Mouse (Mus musculus) midbrain, embryonic 15.5 days (tissue): Measurements from ENCODE around the gene Zbtb45. TPM values are rescaled to one million over a fixed set of nuclear protein-coding genes. Genes with fewer than 3 reads are reported as not detected.

ENCODE experiments used
- ATAC-seq: fragments of 200-750 bp; cut with Nextera tagmentation; replicated peaks from 2 replicates; pipeline ENCODE4 v1.8.0; 2017; ENCODE audit warnings: moderate TSS enrichment
- H3K27ac ChIP-seq: fragments of 300-500 bp; sonication (generic); 2 replicates; pipeline ENCODE4 v1.5.1; 2015; ENCODE audit warnings: mild to moderate bottlenecking, inconsistent platforms
- H3K27me3 ChIP-seq: fragments of 300-500 bp; sonication (generic); replicated peaks from 2 replicates; pipeline ENCODE4 v1.6.1; 2015; ENCODE audit warnings: inconsistent platforms
- H3K36me3 ChIP-seq: fragments of 300-500 bp; sonication (generic); replicated peaks from 2 replicates; pipeline ENCODE4 v1.6.1; 2015; ENCODE audit warnings: inconsistent platforms
- H3K4me1 ChIP-seq: fragments of 300-500 bp; sonication (generic); 2 replicates; pipeline ENCODE4 v1.6.1; 2015; ENCODE audit warnings: inconsistent platforms
- H3K4me2 ChIP-seq: fragments of 300-500 bp; sonication (generic); 2 replicates; pipeline ENCODE4 v1.6.1; 2015; ENCODE audit warnings: inconsistent platforms, mild to moderate bottlenecking, moderate library complexity
- H3K4me3 ChIP-seq: fragments of 300-500 bp; sonication (generic); 2 replicates; pipeline ENCODE4 v1.5.1; 2015; ENCODE audit warnings: mild to moderate bottlenecking, inconsistent platforms
- H3K9ac ChIP-seq: fragments of 300-500 bp; sonication (generic); 2 replicates; pipeline ENCODE4 v1.6.1; 2015; ENCODE audit warnings: mild to moderate bottlenecking, inconsistent platforms
- H3K9me3 ChIP-seq: fragments of 300-500 bp; sonication (generic); 2 replicates; pipeline ENCODE4 v1.6.1; 2016; ENCODE audit warnings: inconsistent platforms
- WGBS: fragments of 180-500 bp; shearing (Covaris S2); methylation state at CpG from one replicate; pipeline ENCODE4 v1.1.7; 2015; ENCODE audit warnings: mixed read lengths; 5-methylcytosine and 5-hydroxymethylcytosine counted together
- polyA plus RNA-seq: library from polyadenylated mRNA; unstranded; fragments of >200 nt; fragmentation: Nextera tagmentation; extraction: Ambion mirVana; gene quantifications from 2 replicates; pipeline ENCODE4 v1.2.1, GENCODE M21; 2015

Gene Zbtb45
- polyA plus RNA-seq: 45.9 and 46.7 TPM in 2 replicates

- H3K4me2 ChIP-seq: peak within 1 kb of the TSS; percentile 79
- WGBS: 10% methylated on average over 26 of the region's 26 CpGs
These were observed at the start of gene Zbtb45 for GRCm38 (mm10) chr7:13010005-13010908. TSS of gene Zbtb45 (minus strand) at chr7:13010034.

GRCm38 (mm10) chr7:13059536-13059935 lies 49.7 kb upstream of the Zbtb45 start:
- no peak overlapping the region for H3K27ac ChIP-seq
- no peak overlapping the region for H3K4me2 ChIP-seq
- no peak for ATAC-seq
- H3K9me3 ChIP-seq: no peaks in the 10 kb centered on the region
- H3K27me3 ChIP-seq: no peaks in the 10 kb centered on the region
- WGBS: 88% methylated on average over 9 of the region's 9 CpGs
- no peak overlapping the region for H3K9ac ChIP-seq
- no peaks in the 10 kb centered on the region for H3K36me3 ChIP-seq
- H3K4me3 ChIP-seq: no peak overlapping the region
- H3K4me1 ChIP-seq: no peaks in the 10 kb centered on the region

More at GRCm38 (mm10) chr7:13010005-13010908, at the start of gene Zbtb45:
- Histone ChIP-seq H3K27ac (peak within 1 kb of the TSS; percentile 91), H3K4me1 (peaks cover 26% of the 10 kb centered on the region), H3K9ac (peak within 1 kb of the TSS; percentile 65), H3K27me3 (no peaks in the 10 kb centered on the region), H3K4me3 (peak within 1 kb of the TSS; percentile 63), H3K9me3 (no peaks in the 10 kb centered on the region), H3K36me3 (peaks cover 3% of the 10 kb centered on the region; the same call in 1 of the 2 replicates)
- ATAC-seq: no peak

DNA sequence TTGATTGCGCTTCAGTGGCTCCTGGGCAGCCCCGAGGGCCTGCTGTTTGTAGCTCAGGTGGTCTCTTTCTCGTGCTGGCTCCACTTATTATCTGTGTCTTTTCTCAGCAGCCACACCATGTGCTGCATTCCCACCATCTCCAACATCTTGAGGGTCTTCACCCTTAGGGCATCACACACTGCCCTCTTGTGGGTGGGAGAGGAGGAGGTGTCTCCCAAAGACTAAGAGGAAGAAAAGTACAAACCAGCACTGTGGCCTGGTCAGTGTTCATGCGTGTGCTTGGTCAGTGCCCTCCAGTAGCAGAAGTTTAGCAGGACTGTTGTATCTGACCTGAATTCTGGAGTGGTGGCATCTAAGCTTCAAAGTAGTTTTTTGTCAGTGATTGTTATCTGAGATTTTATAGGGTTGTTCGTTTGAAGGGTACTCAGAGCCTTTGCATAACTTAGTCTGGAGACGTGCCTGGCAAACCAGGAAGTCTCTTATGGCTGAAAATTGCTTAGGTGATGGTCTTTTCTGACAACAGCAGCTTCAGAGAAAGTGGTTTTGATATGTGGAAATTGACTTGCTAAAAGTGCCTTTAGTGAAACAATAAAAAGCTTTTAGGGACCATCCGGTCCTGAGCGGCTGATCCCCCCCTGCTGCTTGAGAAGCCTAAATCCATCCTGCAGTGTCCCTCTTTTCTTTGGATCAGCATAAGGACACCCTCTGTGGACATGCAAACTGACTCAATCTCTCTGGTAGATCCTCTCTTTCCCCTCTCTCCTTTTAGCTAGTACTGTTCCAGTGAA lies 47.3 kb upstream of the Zbtb45 start:
- ATAC-seq: no peak
- 50% methylated on average over 8 of the region's 8 CpGs for WGBS
- Histone ChIP-seq H3K9ac (no peak overlapping the region), H3K36me3 (no peaks in the 10 kb centered on the region), H3K9me3 (no peaks in the 10 kb centered on the region), H3K27me3 (no peaks in the 10 kb centered on the region), H3K27ac (no peak overlapping the region), H3K4me1 (peaks cover 7% of the 10 kb centered on the region), H3K4me3 (no peak overlapping the region), H3K4me2 (no peak overlapping the region)

GRCm38 (mm10) chr7:13054287-13055010 lies 44.6 kb upstream of the Zbtb45 start, which contains the start of gene Mzf1:
TSS of gene Mzf1 (minus strand) at chr7:13054764.
- Histone ChIP-seq H3K4me3 (peak within 1 kb of the TSS; percentile 73), H3K36me3 (no peaks in the 10 kb centered on the region), H3K4me1 (peaks cover 7% of the 10 kb centered on the region), H3K9ac (peak within 1 kb of the TSS; percentile 62), H3K4me2 (peak within 1 kb of the TSS; percentile 48), H3K27ac (peak within 1 kb of the TSS; percentile 97), H3K27me3 (no peaks in the 10 kb centered on the region), H3K9me3 (no peaks in the 10 kb centered on the region)
- under 1% methylated on average over 41 of the region's 41 CpGs for WGBS
- ATAC-seq: peak; percentile 97

DNA sequence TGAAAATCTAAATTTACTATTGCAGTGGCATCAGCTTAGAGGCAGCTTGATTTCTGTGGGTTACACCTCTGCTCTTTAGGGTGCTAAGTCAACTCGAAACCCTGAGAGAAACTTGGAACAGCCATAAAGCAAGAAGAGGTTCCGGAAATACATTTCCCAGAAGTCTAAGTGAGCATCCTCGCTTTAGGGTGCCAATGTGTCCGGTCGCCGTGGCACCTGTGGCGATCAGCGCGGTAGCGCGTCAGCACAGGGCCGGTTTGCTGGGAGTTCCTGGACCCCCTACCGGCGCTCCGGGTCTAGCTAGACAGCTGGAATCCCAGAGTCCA lies 44.1 kb upstream of the Zbtb45 start:
- ATAC-seq: no peak
- Histone ChIP-seq H3K4me1 (peaks cover 7% of the 10 kb centered on the region), H3K36me3 (no peaks in the 10 kb centered on the region), H3K27me3 (no peaks in the 10 kb centered on the region), H3K9me3 (no peaks in the 10 kb centered on the region), H3K9ac (peak overlapping the region; percentile 62), H3K4me2 (peak overlapping the region; percentile 48), H3K27ac (peak overlapping the region; percentile 97), H3K4me3 (peak overlapping the region; percentile 73)
- under 1% methylated on average over 15 of the region's 15 CpGs for WGBS

- Histone ChIP-seq H3K27ac (peak overlapping the region; percentile 97), H3K4me1 (peaks cover 7% of the 10 kb centered on the region), H3K4me3 (peak overlapping the region; percentile 73), H3K27me3 (no peaks in the 10 kb centered on the region), H3K36me3 (no peaks in the 10 kb centered on the region), H3K4me2 (peak overlapping the region; percentile 48), H3K9ac (peak overlapping the region; percentile 62; the same call in 1 of the 2 replicates), H3K9me3 (no peaks in the 10 kb centered on the region)
- no peak for ATAC-seq
- 92% methylated on average over 2 of the region's 2 CpGs for WGBS
These were observed 43.7 kb upstream of the Zbtb45 start for GRCm38 (mm10) chr7:13053501-13053900.

GRCm38 (mm10) chr7:13053001-13053400 lies 43.2 kb upstream of the Zbtb45 start:
- no peak for ATAC-seq
- Histone ChIP-seq H3K27me3 (no peaks in the 10 kb centered on the region), H3K27ac (no peak overlapping the region), H3K9ac (no peak overlapping the region), H3K36me3 (no peaks in the 10 kb centered on the region), H3K4me3 (no peak overlapping the region), H3K9me3 (no peaks in the 10 kb centered on the region), H3K4me2 (no peak overlapping the region), H3K4me1 (peaks cover 7% of the 10 kb centered on the region)
- WGBS: 91% methylated on average over 13 of the region's 13 CpGs

DNA sequence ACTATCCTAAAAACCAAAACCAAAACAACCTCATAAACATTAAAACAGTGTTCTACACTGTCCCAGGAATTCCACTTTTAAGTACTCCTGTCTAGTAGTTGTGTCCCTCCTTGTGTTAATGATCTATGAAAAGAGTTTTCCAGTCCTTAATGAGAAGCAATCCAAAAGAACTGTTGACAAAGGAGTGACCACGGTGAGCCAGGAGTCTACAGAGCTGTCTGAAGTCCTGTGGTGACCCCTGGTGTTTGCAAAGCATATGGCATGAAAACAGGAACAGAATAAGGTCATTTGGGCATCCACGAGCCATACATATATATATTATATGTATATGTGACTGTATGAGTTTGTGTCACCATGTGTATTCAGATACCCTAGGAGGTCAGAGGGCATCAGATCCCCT lies 36.2 kb upstream of the Zbtb45 start:
- 5% methylated on average over 2 of the region's 2 CpGs for WGBS
- ATAC-seq: peak; percentile 13; the same call in 1 of the 2 replicates

DNA sequence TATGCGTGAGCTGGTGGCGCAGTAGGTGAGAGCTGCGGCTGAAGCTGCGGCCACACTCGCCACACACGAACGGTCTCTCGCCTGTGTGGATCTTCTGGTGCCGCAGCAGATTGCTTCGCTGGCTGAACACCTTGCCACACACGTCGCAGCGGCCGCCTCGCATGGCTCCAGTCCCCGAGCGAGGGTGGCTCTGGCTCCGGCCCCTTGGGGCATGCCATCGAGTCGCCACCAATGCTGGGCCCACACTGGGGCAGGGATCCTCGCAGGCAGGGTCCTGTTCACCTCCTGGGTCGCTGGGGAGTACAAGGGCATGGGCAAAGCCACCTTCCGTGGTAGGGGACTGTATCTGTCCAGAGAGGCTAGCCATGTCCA lies 34.4 kb upstream of the Zbtb45 start:
- ATAC-seq: peak; percentile 44
- Histone ChIP-seq H3K36me3 (no peaks in the 10 kb centered on the region), H3K4me1 (peaks cover 17% of the 10 kb centered on the region), H3K27me3 (peaks cover 28% of the 10 kb centered on the region), H3K9me3 (no peaks in the 10 kb centered on the region), H3K4me3 (peak overlapping the region; percentile 49), H3K27ac (peak overlapping the region; percentile 72), H3K4me2 (peak overlapping the region; percentile 93), H3K9ac (peak overlapping the region; percentile 72)
- WGBS: 2% methylated on average over 23 of the region's 23 CpGs

More for the DNA sequence above, 36.2 kb upstream of the Zbtb45 start:
- peaks cover 28% of the 10 kb centered on the region for H3K27me3 ChIP-seq
- no peaks in the 10 kb centered on the region for H3K9me3 ChIP-seq
- H3K36me3 ChIP-seq: no peaks in the 10 kb centered on the region
- H3K4me1 ChIP-seq: peaks cover 15% of the 10 kb centered on the region
- H3K27ac ChIP-seq: no peak overlapping the region
- H3K4me2 ChIP-seq: no peak overlapping the region
- H3K4me3 ChIP-seq: no peak overlapping the region
- H3K9ac ChIP-seq: no peak overlapping the region

GRCm38 (mm10) chr7:13043445-13044253 lies 33.8 kb upstream of the Zbtb45 start:
- peaks cover 28% of the 10 kb centered on the region for H3K27me3 ChIP-seq
- peaks cover 23% of the 10 kb centered on the region for H3K4me1 ChIP-seq
- peak overlapping the region; percentile 72 for H3K9ac ChIP-seq
- H3K27ac ChIP-seq: peak overlapping the region; percentile 72
- H3K9me3 ChIP-seq: no peaks in the 10 kb centered on the region
- H3K4me3 ChIP-seq: peak overlapping the region; percentile 49
- H3K36me3 ChIP-seq: no peaks in the 10 kb centered on the region
- peak; percentile 69 for ATAC-seq
- H3K4me2 ChIP-seq: peak overlapping the region; percentile 93
- 6% methylated on average over 88 of the region's 88 CpGs for WGBS

DNA sequence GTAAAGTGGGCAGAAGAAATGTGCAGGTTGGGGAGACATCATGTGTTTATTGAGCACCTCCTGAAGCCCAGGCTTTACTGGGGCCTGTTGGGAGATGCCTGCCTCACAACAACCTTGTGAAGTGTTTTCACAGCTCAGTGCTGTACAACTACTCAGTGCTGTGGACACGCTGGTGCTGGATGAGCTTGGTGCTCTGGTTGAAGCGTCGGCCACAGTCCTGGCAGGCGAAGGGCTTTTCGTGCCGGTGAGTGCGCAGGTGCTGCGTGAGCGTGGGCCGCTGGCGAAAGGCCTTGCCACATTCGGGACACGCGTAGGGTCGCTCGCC lies 33.2 kb upstream of the Zbtb45 start:
- H3K9ac ChIP-seq: peak overlapping the region; percentile 72
- H3K27ac ChIP-seq: no peak overlapping the region
- 44% methylated on average over 16 of the region's 16 CpGs for WGBS
- peaks cover 25% of the 10 kb centered on the region for H3K4me1 ChIP-seq
- H3K4me3 ChIP-seq: peak overlapping the region; percentile 49
- ATAC-seq: no peak
- no peaks in the 10 kb centered on the region for H3K36me3 ChIP-seq
- peak overlapping the region; percentile 93 for H3K4me2 ChIP-seq
- H3K27me3 ChIP-seq: peaks cover 28% of the 10 kb centered on the region
- no peaks in the 10 kb centered on the region for H3K9me3 ChIP-seq
